Mouse (Mus musculus): ENCODE measurements around the gene Evi5l. TPM values are rescaled to one million over a fixed set of nuclear protein-coding genes. Genes with fewer than 3 reads are reported as not detected.

Gene Evi5l
- total and polyA plus RNA-seq, 3 experiments: 25.2 to 38.2 (median 33.8) TPM

Other genes with a start within 250 kb of the Evi5l start
- gene Cd209b, start 239.7 kb upstream of the Evi5l start, total RNA-seq (2021): 1 to 10 TPM; 1.2 to 3.4 TPM
- 0.09 and 0.41 TPM in 2 replicates for gene Cd209b, start 239.7 kb upstream of the Evi5l start, polyA plus RNA-seq (2012; rRNA removed)
- not detected for gene Cd209c, start 211.8 kb upstream of the Evi5l start, total RNA-seq (2021)
- gene Cd209c, start 211.8 kb upstream of the Evi5l start, polyA plus RNA-seq (2012; rRNA removed): 0.29 and 0.38 TPM in 2 replicates
- gene Cd209f, start 60.7 kb upstream of the Evi5l start, total RNA-seq (2021): 1 to 10 TPM; 1.1 to 4.0 TPM
- gene Cd209f, start 60.7 kb upstream of the Evi5l start, polyA plus RNA-seq (2012; rRNA removed): 1.9 and 5.5 TPM in 2 replicates
- 1 to 10 TPM in 1 of 2 experiments, under 1 TPM in 1; 0.72 to 1.8 TPM for gene Cd209g, start 32.5 kb upstream of the Evi5l start, total RNA-seq (2021)
- 2.3 and 4.6 TPM in 2 replicates for gene Cd209g, start 32.5 kb upstream of the Evi5l start, polyA plus RNA-seq (2012; rRNA removed)
- gene Prr36, start 50.9 kb downstream of the Evi5l start, total RNA-seq (2021): 1 to 10 TPM; 4.9 to 5.1 TPM
- 2.6 and 4.0 TPM in 2 replicates for gene Prr36, start 50.9 kb downstream of the Evi5l start, polyA plus RNA-seq (2012; rRNA removed)
- 10 to 100 TPM; 19.3 to 24.2 TPM for gene Lrrc8e, start 60.3 kb downstream of the Evi5l start, total RNA-seq (2021)
- 8.4 and 14.3 TPM in 2 replicates for gene Lrrc8e, start 60.3 kb downstream of the Evi5l start, polyA plus RNA-seq (2012; rRNA removed)
- gene Map2k7, start 72.2 kb downstream of the Evi5l start, total RNA-seq (2021): 10 to 100 TPM; 72.0 to 93.2 TPM
- 81.3 and 90.6 TPM in 2 replicates for gene Map2k7, start 72.2 kb downstream of the Evi5l start, polyA plus RNA-seq (2012; rRNA removed)
- gene Gm49320, start 72.3 kb downstream of the Evi5l start, total RNA-seq (2021): 1 to 10 TPM; 1.0 to 1.2 TPM
- 10.3 and 12.7 TPM in 2 replicates for gene Gm49320, start 72.3 kb downstream of the Evi5l start, polyA plus RNA-seq (2012; rRNA removed)
- gene Tgfbr3l, start 81.6 kb downstream of the Evi5l start, total RNA-seq (2021): 10 to 100 TPM in 1 of 2 experiments, 1 to 10 TPM in 1; 8.2 to 11.4 TPM
- gene Tgfbr3l, start 81.6 kb downstream of the Evi5l start, polyA plus RNA-seq (2012; rRNA removed): 207 and 268 TPM in 2 replicates
- 10 to 100 TPM; 26.6 to 29.4 TPM for gene Snapc2, start 86.5 kb downstream of the Evi5l start, total RNA-seq (2021)
- 60.6 and 60.7 TPM in 2 replicates for gene Snapc2, start 86.5 kb downstream of the Evi5l start, polyA plus RNA-seq (2012; rRNA removed)
- gene Ctxn1, start 92.7 kb downstream of the Evi5l start, total RNA-seq (2021): 1 to 10 TPM; 7.7 to 9.1 TPM
- gene Ctxn1, start 92.7 kb downstream of the Evi5l start, polyA plus RNA-seq (2012; rRNA removed): 18.4 and 21.8 TPM in 2 replicates
- gene Timm44, start 109.3 kb downstream of the Evi5l start, total RNA-seq (2021): 10 to 100 TPM; 85.8 to 98.6 TPM
- 69.2 and 76.8 TPM in 2 replicates for gene Timm44, start 109.3 kb downstream of the Evi5l start, polyA plus RNA-seq (2012; rRNA removed)
- 10 to 100 TPM; 16.0 to 18.6 TPM for gene Ccl25, start 158.6 kb downstream of the Evi5l start, total RNA-seq (2021)
- gene Ccl25, start 158.6 kb downstream of the Evi5l start, polyA plus RNA-seq (2012; rRNA removed): 0.86 and 1.6 TPM in 2 replicates
- 100 to 1,000 TPM in 1 of 2 experiments, 10 to 100 TPM in 1; 86.8 to 113 TPM for gene Elavl1, start 158.8 kb downstream of the Evi5l start, total RNA-seq (2021)
- gene Elavl1, start 158.8 kb downstream of the Evi5l start, polyA plus RNA-seq (2012; rRNA removed): 25.8 and 26.2 TPM in 2 replicates